Mouse (Mus musculus): Measurements from ENCODE around the gene Pakap.

Gene Pakap

GRCm38 (mm10) chr4:57567666-57568206 is at the start of gene Pakap:
Gene Pakap, plus strand, starts transcription at chr4:57568179.
- DNase-seq (ENCODE audit: low read depth, low spot score): peak; percentile 69

GRCm38 (mm10) chr4:57523456-57523855 is 44.5 kb upstream of the Pakap start:
- DNase-seq (ENCODE audit: low read depth, low spot score): no peak

- no peak for DNase-seq (ENCODE audit: low read depth, low spot score)
Observed at GRCm38 (mm10) chr4:57524461-57524860, 43.5 kb upstream of the Pakap start.

- no peak for DNase-seq (ENCODE audit: low read depth, low spot score)
Observed at GRCm38 (mm10) chr4:57525221-57526011, 42.6 kb upstream of the Pakap start.

- DNase-seq (ENCODE audit: low read depth, low spot score): no peak
Observed at GRCm38 (mm10) chr4:57528296-57528695, 39.7 kb upstream of the Pakap start.

GRCm38 (mm10) chr4:57533686-57534085 is 34.3 kb upstream of the Pakap start:
- DNase-seq (ENCODE audit: low read depth, low spot score): no peak

GRCm38 (mm10) chr4:57534232-57534631 is 33.7 kb upstream of the Pakap start:
- no peak for DNase-seq (ENCODE audit: low read depth, low spot score)

- DNase-seq (ENCODE audit: low read depth, low spot score): no peak
Observed at GRCm38 (mm10) chr4:57535087-57535486, 32.9 kb upstream of the Pakap start.

- peak; percentile 56 for DNase-seq (ENCODE audit: low read depth, low spot score)
Observed at GRCm38 (mm10) chr4:57538029-57538688, 29.8 kb upstream of the Pakap start.

GRCm38 (mm10) chr4:57543692-57544256 is 24.2 kb upstream of the Pakap start:
- peak; percentile 90 for DNase-seq (ENCODE audit: low read depth, low spot score)

GRCm38 (mm10) chr4:57547785-57548184 is 20.2 kb upstream of the Pakap start:
- no peak for DNase-seq (ENCODE audit: low read depth, low spot score)

- DNase-seq (ENCODE audit: low read depth, low spot score): no peak
Observed at GRCm38 (mm10) chr4:57550216-57550615, 17.8 kb upstream of the Pakap start.

- no peak for DNase-seq (ENCODE audit: low read depth, low spot score)
Observed at GRCm38 (mm10) chr4:57557102-57557501, 10.9 kb upstream of the Pakap start.

- DNase-seq (ENCODE audit: low read depth, low spot score): no peak
Observed at GRCm38 (mm10) chr4:57559438-57559837, 8.5 kb upstream of the Pakap start.

- no peak for DNase-seq (ENCODE audit: low read depth, low spot score)
Observed at GRCm38 (mm10) chr4:57560010-57560409, 8.0 kb upstream of the Pakap start.

GRCm38 (mm10) chr4:57561055-57561454 is 6.9 kb upstream of the Pakap start:
- no peak for DNase-seq (ENCODE audit: low read depth, low spot score)

- no peak for DNase-seq (ENCODE audit: low read depth, low spot score)
Observed at GRCm38 (mm10) chr4:57565283-57565682, 2.7 kb upstream of the Pakap start.

GRCm38 (mm10) chr4:57565811-57566210 is 2.2 kb upstream of the Pakap start:
- DNase-seq (ENCODE audit: low read depth, low spot score): no peak

- DNase-seq (ENCODE audit: low read depth, low spot score): no peak
Observed at GRCm38 (mm10) chr4:57568268-57569068, 489 bp downstream of the Pakap start.

- no peak for DNase-seq (ENCODE audit: low read depth, low spot score)
Observed at GRCm38 (mm10) chr4:57569069-57569355, 1.0 kb downstream of the Pakap start.

- no peak for DNase-seq (ENCODE audit: low read depth, low spot score)
Observed at GRCm38 (mm10) chr4:57569711-57570110, 1.7 kb downstream of the Pakap start.

GRCm38 (mm10) chr4:57570229-57570628 is 2.2 kb downstream of the Pakap start:
- no peak for DNase-seq (ENCODE audit: low read depth, low spot score)
